Mouse (Mus musculus): Measurements from ENCODE around the gene Arhgap24. TPM values are rescaled to one million over a fixed set of nuclear protein-coding genes. Genes with fewer than 3 reads are reported as not detected.
"Not testable (repeated sequence)": the region's sequence is repeated elsewhere in the genome, so short reads cannot be mapped to it uniquely, and the experiment has no call there.

The Arhgap24 gene
- total RNA-seq, 2 experiments from 2014 or later, result 5.9 to 6.1 TPM

DNA sequence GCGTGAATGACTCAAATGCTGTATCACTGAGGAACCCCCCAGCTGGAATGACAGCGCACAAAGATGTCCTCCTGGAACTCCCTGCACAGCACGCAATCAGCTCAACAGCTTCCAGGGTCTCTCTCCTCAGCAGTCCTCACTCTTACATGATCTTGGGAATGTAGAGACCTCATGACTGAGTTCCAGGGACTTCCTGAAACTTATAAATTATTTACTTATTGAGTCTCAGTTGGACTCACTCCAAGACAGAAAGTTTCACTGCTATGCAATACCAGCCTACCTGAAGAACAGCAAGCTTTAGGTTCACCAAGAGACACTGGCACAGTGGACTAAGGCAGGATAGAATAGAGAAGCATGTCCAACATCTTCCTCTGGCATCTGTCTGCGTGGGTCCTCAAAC lies 417.1 kb downstream of the Arhgap24 start:
- Histone ChIP-seq H3K4me3 (no peak overlapping the region), H3K27ac (no peak overlapping the region)
- no peak for DNase-seq (ENCODE audit: extremely low spot score in 1 of 2, low spot score in 2 of 2)
- intact Hi-C loops (cut with DNase I), result no loop called here
- no peak for TF ChIP-seq CTCF (IDR thresholded peaks at IDR 0.05)

DNA sequence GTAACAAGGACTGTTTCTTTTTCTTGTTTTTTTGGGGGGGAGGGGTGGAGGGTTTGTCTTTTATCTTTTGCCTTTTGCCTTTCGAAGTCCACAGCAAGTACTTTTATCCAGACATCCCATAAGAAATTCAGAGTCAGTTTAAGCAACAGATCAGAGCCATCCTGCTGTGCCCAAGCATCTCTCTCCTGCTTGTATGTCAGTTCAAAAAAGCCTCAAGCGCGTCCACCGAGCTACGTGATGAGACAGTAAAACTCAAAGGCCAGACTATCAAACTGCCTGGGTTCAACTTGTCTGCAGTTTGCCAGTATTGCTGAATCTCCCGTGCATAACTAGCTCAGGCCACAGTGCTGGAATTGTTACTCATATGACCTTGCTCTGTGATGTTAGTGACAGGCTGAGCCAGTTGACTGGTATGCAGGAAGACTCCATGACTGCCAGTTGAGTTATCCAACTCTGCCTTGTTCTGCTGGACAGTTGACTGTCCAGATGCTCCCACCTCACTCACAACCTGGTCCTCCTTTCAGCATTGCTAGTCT lies 418.6 kb downstream of the Arhgap24 start:
- H3K4me3 ChIP-seq, result no peak overlapping the region
- no peak for DNase-seq (ENCODE audit: extremely low spot score in 1 of 2, low spot score in 2 of 2)
- intact Hi-C loops (cut with DNase I), result no loop called here
- no peak for TF ChIP-seq CTCF (IDR thresholded peaks at IDR 0.05)
- H3K27ac ChIP-seq, result no peak overlapping the region

DNA sequence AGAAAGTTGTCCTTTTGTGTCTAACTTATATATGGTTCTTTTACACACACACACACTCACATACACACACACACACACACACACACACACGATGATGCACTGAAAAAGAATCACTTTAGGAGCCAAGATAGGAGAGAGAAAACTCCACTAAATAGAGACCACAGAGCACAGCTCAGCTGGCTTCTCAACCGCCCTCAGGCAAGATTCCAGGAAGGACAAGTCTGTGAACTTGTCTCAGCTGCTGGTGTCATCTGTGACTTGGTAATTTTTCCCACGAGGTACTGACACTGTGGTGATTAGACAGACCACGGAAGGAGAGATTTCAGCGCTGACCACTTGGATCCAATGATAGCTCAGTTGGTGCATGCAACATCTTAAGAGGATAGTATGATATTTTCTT lies 420.0 kb downstream of the Arhgap24 start:
- intact Hi-C loops (cut with DNase I), result no loop called here
- no peak for DNase-seq (ENCODE audit: extremely low spot score in 1 of 2, low spot score in 2 of 2)
- no peak for TF ChIP-seq CTCF (IDR thresholded peaks at IDR 0.05)
- H3K27ac ChIP-seq, result no peak overlapping the region
- no peak overlapping the region for H3K4me3 ChIP-seq

DNA sequence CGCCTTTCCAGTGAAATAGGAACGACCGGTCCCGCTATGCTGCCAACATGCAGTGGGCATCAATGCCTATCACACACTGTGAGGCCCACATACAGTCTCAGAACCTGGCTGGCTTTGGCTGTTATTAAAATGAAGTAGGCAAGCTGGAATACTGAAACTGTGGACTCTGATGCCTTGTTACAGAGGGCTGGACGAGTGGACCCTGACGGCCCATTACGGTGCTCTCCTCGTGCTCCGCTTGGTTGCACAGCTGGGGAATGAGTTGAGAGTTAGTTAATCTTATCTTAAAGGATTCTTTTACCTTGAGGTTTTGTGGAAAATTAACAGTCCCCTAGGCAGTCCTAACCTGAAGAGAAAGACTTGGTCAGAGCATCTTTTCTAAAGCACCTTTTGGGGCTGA lies 422.3 kb downstream of the Arhgap24 start:
- peak in 1 of 2 experiments; percentile 6 for DNase-seq (ENCODE audit: extremely low spot score in 1 of 2, low spot score in 2 of 2)
- H3K27ac ChIP-seq, result no peak overlapping the region
- TF ChIP-seq CTCF (IDR thresholded peaks at IDR 0.05), result no peak
- H3K4me3 ChIP-seq, result no peak overlapping the region
- intact Hi-C loops (cut with DNase I), result no loop called here

DNA sequence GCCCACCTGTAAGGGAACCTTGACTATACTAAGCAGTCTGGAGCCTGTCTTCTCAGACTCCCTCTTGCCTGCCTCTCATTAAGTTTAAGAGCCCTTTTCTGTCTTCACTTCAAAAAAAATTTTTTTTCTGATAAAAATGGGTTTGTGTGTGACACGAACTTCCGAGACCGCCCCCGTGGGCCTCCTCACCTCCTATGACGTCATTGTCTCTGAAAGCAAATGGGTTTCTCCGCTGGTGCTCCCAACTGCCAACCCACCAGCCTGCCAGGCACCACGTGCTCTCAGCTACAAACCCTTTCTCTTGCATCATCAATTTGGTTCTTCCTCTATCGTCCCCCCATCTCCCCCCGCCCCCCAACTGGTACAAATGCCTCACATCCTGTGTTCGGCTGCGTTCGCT lies 422.9 kb downstream of the Arhgap24 start:
- intact Hi-C loops (cut with DNase I), result no loop called here
- Histone ChIP-seq H3K4me3 (no peak overlapping the region), H3K27ac (no peak overlapping the region)
- peak in 1 of 2 experiments; percentile 30 for DNase-seq (ENCODE audit: extremely low spot score in 1 of 2, low spot score in 2 of 2)
- no peak for TF ChIP-seq CTCF (IDR thresholded peaks at IDR 0.05)

DNA sequence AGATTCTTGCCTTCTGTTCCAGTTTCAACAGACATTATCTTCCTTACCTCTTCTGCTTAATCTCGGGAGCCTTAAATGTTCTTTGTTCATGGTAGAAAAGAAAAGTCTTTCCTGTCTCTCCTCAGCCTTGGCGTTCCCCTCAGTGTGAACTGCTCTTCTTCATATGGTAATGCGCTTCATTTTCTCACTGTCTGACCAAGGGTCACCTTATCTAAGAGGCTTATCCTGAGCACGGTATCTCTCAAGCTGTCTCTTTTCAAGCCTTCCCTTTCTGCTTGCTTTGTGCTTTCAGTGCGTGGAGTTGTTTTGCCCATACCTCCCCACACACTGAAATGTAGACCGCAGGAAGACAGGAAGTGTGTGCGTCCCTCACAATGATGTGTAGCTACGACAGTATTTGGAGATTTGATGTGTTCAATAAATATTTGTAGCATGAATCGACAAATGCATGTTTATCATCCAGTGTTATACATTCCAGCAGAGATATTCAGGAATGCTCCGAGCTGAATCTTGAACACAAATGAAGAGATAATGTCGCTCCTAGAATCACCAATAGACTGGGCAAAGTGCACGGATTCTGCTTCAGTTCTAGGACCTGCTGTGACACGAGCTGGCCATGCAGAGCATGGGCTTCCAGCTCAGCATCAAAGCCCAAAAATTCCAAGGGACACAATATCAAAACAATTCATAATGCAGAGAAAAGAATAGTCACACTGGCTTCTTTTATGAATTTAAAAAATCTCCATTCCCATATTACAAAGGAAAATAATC lies 424.4 kb downstream of the Arhgap24 start:
- Histone ChIP-seq H3K4me3 (no peak overlapping the region), H3K27ac (no peak overlapping the region; the same call in 1 of the 2 replicates)
- intact Hi-C loops (cut with DNase I), result no loop called here
- peak in 1 of 2 experiments; percentile 4 for DNase-seq (ENCODE audit: extremely low spot score in 1 of 2, low spot score in 2 of 2)
- TF ChIP-seq CTCF (IDR thresholded peaks at IDR 0.05), result no peak

DNA sequence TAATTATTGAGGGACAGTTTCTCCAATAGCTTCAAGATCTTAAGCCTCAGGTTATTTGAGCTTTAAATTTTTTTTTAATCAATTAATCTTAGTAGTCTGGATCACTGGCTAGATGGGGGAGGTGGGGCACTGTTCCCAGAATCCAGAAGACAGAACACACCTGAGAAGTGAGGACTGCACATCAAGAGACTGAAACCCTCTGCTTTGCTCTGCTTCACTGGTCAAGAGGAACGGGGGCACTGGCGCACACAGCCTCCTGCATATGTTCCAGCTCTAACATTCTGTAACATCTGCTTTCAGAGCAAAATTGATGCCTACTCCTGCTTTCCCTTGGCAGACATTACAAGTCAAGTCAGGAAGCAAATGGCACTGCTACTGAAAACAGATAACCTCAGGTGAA lies 439.0 kb downstream of the Arhgap24 start:
- Histone ChIP-seq H3K27ac (no peak overlapping the region), H3K4me3 (no peak overlapping the region)
- intact Hi-C loops (cut with DNase I), result no loop called here
- DNase-seq (ENCODE audit: extremely low spot score in 1 of 2, low spot score in 2 of 2), result peak in 1 of 2 experiments; percentile 3
- TF ChIP-seq CTCF (IDR thresholded peaks at IDR 0.05), result no peak

DNA sequence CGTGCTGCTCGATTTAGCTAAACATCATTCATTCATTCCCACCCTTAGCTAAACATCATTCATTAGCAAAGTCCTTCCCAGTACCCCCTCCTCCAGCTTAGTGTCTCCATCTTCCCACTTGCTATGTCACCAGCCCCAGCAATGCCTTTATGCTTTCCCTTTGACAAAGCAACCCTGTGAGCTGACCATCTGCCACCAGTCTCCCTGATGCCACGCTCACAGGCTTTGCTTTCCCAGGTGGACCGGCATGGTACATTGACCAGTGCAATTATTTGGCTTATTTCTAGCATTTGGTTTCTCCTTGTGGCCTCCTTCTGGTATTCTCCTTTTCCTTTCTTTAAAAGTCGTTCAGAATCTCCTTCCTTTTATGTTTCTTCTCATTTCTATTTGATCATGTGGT lies 445.6 kb downstream of the Arhgap24 start:
- H3K4me3 ChIP-seq, result no peak overlapping the region
- intact Hi-C loops (cut with DNase I), result no loop called here
- no peak overlapping the region for H3K27ac ChIP-seq
- TF ChIP-seq CTCF (IDR thresholded peaks at IDR 0.05), result no peak
- DNase-seq (ENCODE audit: extremely low spot score in 1 of 2, low spot score in 2 of 2), result no peak

DNA sequence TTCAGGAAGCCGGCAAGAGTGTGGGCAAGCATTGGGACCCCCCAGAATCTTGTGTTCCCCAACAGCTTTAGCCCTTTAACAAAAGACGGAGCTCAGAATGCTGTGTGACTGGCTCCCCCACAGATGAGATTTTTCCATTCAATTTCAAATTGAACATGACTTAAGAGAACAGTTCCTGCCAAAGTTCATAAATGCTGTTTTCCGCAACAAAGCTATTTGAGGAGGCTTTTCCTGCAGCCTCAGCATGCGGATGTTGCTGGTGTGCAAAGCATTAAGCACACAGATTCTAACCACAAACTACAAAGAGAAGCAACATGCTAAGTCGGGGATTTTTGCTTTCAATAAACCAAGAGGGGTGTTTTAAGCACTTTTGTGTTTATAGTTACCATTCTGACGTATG lies 449.0 kb downstream of the Arhgap24 start:
- TF ChIP-seq CTCF (IDR thresholded peaks at IDR 0.05), result no peak
- peak in 1 of 2 experiments; percentile 7 for DNase-seq (ENCODE audit: extremely low spot score in 1 of 2, low spot score in 2 of 2)
- H3K27ac ChIP-seq, result no peak overlapping the region
- intact Hi-C loops (cut with DNase I), result no loop called here
- no peak overlapping the region for H3K4me3 ChIP-seq

DNA sequence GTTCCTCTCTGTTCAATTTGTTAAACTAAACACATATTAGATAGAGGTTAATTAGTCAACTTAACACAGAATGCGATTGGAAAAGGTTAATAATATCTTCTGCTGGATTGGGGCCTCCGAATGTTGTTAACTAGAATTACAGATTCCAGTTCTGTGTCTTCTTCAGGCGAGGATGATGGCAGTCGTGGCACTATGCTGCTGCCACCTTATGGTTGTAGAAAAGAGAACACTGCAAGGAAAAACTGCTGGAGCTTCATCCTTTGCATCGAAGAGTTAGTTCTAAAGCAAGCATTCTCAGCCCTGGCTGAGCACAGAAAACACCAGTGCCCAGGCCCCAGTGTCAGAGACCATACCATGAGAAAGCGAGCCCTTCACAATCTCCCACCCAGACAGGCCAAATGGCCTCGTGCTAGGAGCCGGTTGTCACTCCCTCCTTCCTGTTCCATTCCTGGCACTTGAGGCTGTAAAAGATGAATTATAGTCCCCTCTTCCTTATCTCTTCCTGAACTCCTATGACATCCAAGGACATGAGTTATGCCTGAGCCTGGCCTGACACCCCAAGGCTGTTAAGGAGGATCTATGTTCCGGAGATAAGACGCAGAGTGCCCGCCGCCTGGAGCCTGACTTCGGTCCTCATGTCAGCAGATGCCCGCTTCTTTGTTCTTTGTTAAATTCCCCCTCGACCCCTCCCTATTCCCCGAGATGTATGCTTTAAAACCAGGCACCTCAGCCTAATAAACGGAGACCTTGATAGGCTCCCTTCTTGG lies 462.9 kb downstream of the Arhgap24 start:
- H3K4me3 ChIP-seq; H3K27ac ChIP-seq; intact Hi-C loops (cut with DNase I); DNase-seq (ENCODE audit: extremely low spot score in 1 of 2, low spot score in 2 of 2): not testable (repeated sequence)
- peak; percentile 54 for TF ChIP-seq CTCF (IDR thresholded peaks at IDR 0.05)

DNA sequence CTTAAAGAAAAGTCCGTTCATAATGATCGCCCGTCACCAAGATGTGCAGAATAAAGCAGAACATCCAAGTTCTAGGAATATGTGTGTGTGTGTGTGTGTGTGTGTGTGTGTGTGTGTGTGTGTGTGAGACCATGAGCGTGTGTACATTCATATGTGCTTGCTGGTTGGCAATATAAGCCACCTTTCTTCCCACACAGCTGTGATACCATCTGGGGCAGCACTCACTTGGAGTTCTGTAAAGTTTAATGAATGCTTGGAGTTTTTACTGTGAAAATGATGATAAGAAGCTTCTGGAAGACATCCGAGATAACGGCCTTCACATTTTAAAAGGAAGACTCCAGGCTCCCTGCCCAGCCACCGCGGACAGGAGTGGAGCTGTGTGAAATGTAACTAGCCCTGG lies 465.4 kb downstream of the Arhgap24 start:
- intact Hi-C loops (cut with DNase I), result no loop called here
- DNase-seq (ENCODE audit: extremely low spot score in 1 of 2, low spot score in 2 of 2), result no peak
- no peak for TF ChIP-seq CTCF (IDR thresholded peaks at IDR 0.05)
- Histone ChIP-seq H3K27ac (no peak overlapping the region), H3K4me3 (no peak overlapping the region)

DNA sequence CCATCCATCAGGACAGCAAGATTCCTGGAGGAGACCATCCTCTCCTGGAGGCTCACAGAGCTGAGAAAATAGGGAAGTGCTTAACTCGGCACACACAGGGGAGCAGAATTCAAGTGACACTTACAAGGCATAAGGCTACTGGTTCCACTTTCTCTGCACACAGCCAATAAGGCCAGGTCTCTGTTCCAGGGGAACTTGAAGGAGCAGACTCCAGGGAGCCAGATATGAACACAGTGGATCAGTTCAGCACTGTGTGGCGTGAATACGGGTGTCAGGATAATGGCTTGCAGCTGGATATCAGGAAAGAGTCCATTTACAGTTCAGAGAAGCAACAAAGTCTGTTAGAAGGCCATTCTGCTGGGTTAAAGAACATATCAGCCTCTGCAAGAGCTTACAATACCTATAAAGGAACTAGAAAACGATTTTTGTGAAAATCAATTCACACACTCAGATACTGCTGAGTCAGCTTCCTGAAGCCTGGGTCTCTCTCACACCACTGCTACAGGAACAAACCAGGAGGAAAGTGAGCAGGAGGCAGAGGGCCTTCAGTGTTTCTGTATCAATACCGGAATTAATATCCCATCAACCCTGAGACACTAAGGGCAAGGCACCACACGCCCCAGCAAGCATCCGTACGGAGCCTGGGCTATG lies 466.0 kb downstream of the Arhgap24 start:
- intact Hi-C loops (cut with DNase I), result no loop called here
- DNase-seq (ENCODE audit: extremely low spot score in 1 of 2, low spot score in 2 of 2), result no peak

More for the DNA sequence above, 466.0 kb downstream of the Arhgap24 start:
- H3K4me3 ChIP-seq, result no peak overlapping the region
- TF ChIP-seq CTCF (IDR thresholded peaks at IDR 0.05), result no peak
- no peak overlapping the region for H3K27ac ChIP-seq
